Mouse (Mus musculus) retina, embryonic 14.5 days (tissue): ENCODE measurements at regions not wholly inside any gene's neighbourhood (a gene's known extent, or its start where the extent isn't known, plus 50 kb on each side); places are given as distances from the start of the nearest gene placed in this dataset.

Experiments
- DNase-seq: peaks from one replicate; pipeline ENCODE4 v3.0.0-alpha.2; 2015; ENCODE audit warnings: low spot score

GRCm38 (mm10) chr3:131799774-131800173 lies 235.2 kb downstream of the Papss1 start:
- no peak for DNase-seq

- no peak for DNase-seq
Measured at GRCm38 (mm10) chr3:131801551-131801950, 237.0 kb downstream of the Papss1 start.

- DNase-seq: no peak
Measured at GRCm38 (mm10) chr3:131802841-131803240, 238.3 kb downstream of the Papss1 start.

GRCm38 (mm10) chr3:131808127-131808526 lies 243.6 kb downstream of the Papss1 start:
- no peak for DNase-seq

- peak; percentile 62 for DNase-seq
Measured at GRCm38 (mm10) chr3:131812968-131813367, 248.4 kb downstream of the Papss1 start.

GRCm38 (mm10) chr3:131818806-131819205 lies 254.2 kb downstream of the Papss1 start:
- no peak for DNase-seq

- no peak for DNase-seq
Measured at GRCm38 (mm10) chr3:131857442-131857841, 227.7 kb upstream of the Dkk2 start.

GRCm38 (mm10) chr3:131859083-131859482 lies 226.0 kb upstream of the Dkk2 start:
- no peak for DNase-seq

- DNase-seq: peak; percentile 4
Measured at GRCm38 (mm10) chr3:131865106-131865505, 220.0 kb upstream of the Dkk2 start.

- DNase-seq: no peak
Measured at GRCm38 (mm10) chr3:131867266-131867665, 217.8 kb upstream of the Dkk2 start.

GRCm38 (mm10) chr3:131868219-131868964 lies 216.7 kb upstream of the Dkk2 start:
- DNase-seq: no peak

GRCm38 (mm10) chr3:131869306-131869705 lies 215.8 kb upstream of the Dkk2 start:
- no peak for DNase-seq

GRCm38 (mm10) chr3:131882667-131883066 lies 202.4 kb upstream of the Dkk2 start:
- no peak for DNase-seq

GRCm38 (mm10) chr3:131886470-131886869 lies 198.6 kb upstream of the Dkk2 start:
- DNase-seq: peak; percentile 41

GRCm38 (mm10) chr3:131886984-131887383 lies 198.1 kb upstream of the Dkk2 start:
- DNase-seq: no peak

GRCm38 (mm10) chr3:131887670-131888069 lies 197.4 kb upstream of the Dkk2 start:
- DNase-seq: no peak

- DNase-seq: no peak
Measured at GRCm38 (mm10) chr3:131891941-131892340, 193.2 kb upstream of the Dkk2 start.

GRCm38 (mm10) chr3:131893061-131893804 lies 191.9 kb upstream of the Dkk2 start:
- DNase-seq: no peak

GRCm38 (mm10) chr3:131895057-131895456 lies 190.0 kb upstream of the Dkk2 start:
- no peak for DNase-seq

GRCm38 (mm10) chr3:131913534-131913933 lies 171.6 kb upstream of the Dkk2 start:
- no peak for DNase-seq

GRCm38 (mm10) chr3:131914372-131914771 lies 170.7 kb upstream of the Dkk2 start:
- no peak for DNase-seq

- DNase-seq: no peak
Measured at GRCm38 (mm10) chr3:131914997-131915396, 170.1 kb upstream of the Dkk2 start.

- no peak for DNase-seq
Measured at GRCm38 (mm10) chr3:131917734-131918534, 167.2 kb upstream of the Dkk2 start.
